Mouse (Mus musculus) testis, adult 2 months (tissue): ENCODE data around the gene Cdk6. TPM values are rescaled to one million over a fixed set of nuclear protein-coding genes. Genes with fewer than 3 reads are reported as not detected.

Experiments used
- H3K27ac ChIP-seq: fragments of 200-500 bp; 2 replicates; pipeline ENCODE4 v1.5.1; 2012; ENCODE audit warnings: low read depth, low read length; ENCODE audit not compliant: control insufficient read depth, insufficient read depth
- H3K27me3 ChIP-seq: fragments of 200-500 bp; 2 replicates; pipeline ENCODE4 v1.6.1; 2012; ENCODE audit warnings: mild to moderate bottlenecking, low read length, moderate library complexity; ENCODE audit not compliant: control insufficient read depth, insufficient read depth
- H3K36me3 ChIP-seq: fragments of 200-500 bp; 2 replicates; pipeline ENCODE4 v1.6.1; 2012; ENCODE audit warnings: mild to moderate bottlenecking, low read length; ENCODE audit not compliant: control insufficient read depth, insufficient read depth
- H3K4me1 ChIP-seq: fragments of 200-500 bp; 2 replicates; pipeline ENCODE4 v1.6.1; 2012; ENCODE audit warnings: low read length; ENCODE audit not compliant: control insufficient read depth, insufficient read depth
- H3K4me3 ChIP-seq: fragments of 200-500 bp; 2 replicates; pipeline ENCODE4 v1.5.1; 2012; ENCODE audit warnings: low read depth, mild to moderate bottlenecking, low read length, moderate library complexity, mixed read lengths; ENCODE audit not compliant: control insufficient read depth
- CTCF ChIP-seq: fragments of 200-500 bp; IDR thresholded peaks from 2 replicates; pipeline ENCODE4 v1.5.1; 2012; ENCODE audit warnings: low read depth, mild to moderate bottlenecking, inconsistent platforms, low read length, moderate library complexity; ENCODE audit not compliant: control insufficient read depth, insufficient read depth, insufficient replicate concordance
- POLR2A ChIP-seq: fragments of 200-500 bp; IDR thresholded peaks from 2 replicates; pipeline ENCODE4 v1.6.1; 2012; ENCODE audit warnings: low read depth, mild to moderate bottlenecking, inconsistent platforms, low read length, moderate library complexity; ENCODE audit not compliant: control insufficient read depth
- polyA plus RNA-seq: library from polyadenylated mRNA; depleted of rRNA; stranded (reverse); fragments of >200 nt; gene quantifications from 2 replicates; pipeline ENCODE4 v1.2.3, GENCODE M21; 2012; rRNA removed

The Cdk6 gene
- polyA plus RNA-seq, 1 experiment = 5.6 TPM

DNA sequence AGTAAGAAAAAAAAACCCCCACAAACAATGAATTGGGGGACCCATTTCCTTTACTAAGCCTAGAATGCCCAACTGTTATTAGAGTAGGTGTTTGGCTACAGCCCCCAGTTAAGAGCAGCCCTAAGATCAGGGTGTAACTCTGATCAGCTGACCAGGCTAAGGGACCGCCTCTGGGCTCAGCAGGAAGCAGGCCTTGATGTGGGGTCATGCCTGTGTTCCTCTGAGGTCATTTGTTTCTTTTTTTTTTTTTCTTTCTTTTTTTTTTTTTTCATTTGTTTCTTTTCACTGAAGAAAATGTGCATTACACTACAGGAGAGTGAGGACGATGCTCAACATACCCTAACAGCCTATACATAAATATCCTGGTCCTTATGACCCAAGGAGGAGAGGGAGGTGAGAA, 236.7 kb downstream of the Cdk6 start:
- TF ChIP-seq POLR2A = no peak
- no peak for TF ChIP-seq CTCF
- Histone ChIP-seq H3K27me3 (no peaks in the 10 kb centered on the region), H3K27ac (no peak overlapping the region), H3K4me1 (no peaks in the 10 kb centered on the region), H3K36me3 (peaks cover 3% of the 10 kb centered on the region), H3K4me3 (no peak overlapping the region)

DNA sequence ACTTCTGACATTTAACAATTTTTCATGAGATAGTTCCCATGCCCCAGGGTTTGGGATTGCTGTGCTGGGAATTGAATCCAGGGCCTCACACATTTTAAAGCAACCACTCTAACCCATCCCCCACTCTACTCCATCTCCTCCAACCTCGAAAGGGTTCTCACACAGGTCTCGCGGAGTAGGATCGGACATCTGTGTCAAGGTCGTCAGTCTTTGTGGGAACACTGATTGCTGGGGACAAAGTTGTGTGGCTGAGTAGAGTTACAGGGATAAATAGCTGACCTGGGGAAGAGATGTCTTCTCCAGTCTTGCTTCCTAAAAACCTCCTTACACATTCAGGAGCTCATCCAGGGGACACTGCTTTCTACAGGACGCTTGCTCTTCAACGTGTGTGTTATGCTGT, 237.8 kb downstream of the Cdk6 start:
- H3K36me3 ChIP-seq = peaks cover 5% of the 10 kb centered on the region

More for the DNA sequence above, 237.8 kb downstream of the Cdk6 start:
- Histone ChIP-seq H3K27me3 (no peaks in the 10 kb centered on the region), H3K4me1 (no peaks in the 10 kb centered on the region), H3K4me3 (no peak overlapping the region), H3K27ac (no peak overlapping the region)
- TF ChIP-seq CTCF = no peak
- TF ChIP-seq POLR2A = no peak

Other genes starting within 250 kb of the Cdk6 start
- 9.9 and 10.1 TPM in 2 replicates for gene Fam133b, start 202.3 kb downstream of the Cdk6 start, polyA plus RNA-seq
- 40.0 and 46.6 TPM in 2 replicates for gene 1700109H08Rik, start 230.1 kb downstream of the Cdk6 start, polyA plus RNA-seq